Mouse (Mus musculus) lung, adult 10 weeks (tissue): ENCODE results near the gene E030030I06Rik. TPM values are rescaled to one million over a fixed set of nuclear protein-coding genes. Genes with fewer than 3 reads are reported as not detected.

Experiments
- polyA plus RNA-seq: library from polyadenylated mRNA; stranded (reverse); fragments of 350-450 nt; fragmentation: Illumina TruSeq; extraction: RNeasy Lipid Tissue Mini Kit (QIAGEN cat#74804); gene quantifications from one replicate; pipeline ENCODE4 v1.2.3, GENCODE M21; 2014; ENCODE audit warnings: low read depth, low replicate concordance; ENCODE audit not compliant: insufficient read depth

E030030I06Rik gene
- 5.0 TPM for polyA plus RNA-seq

GRCm38 (mm10) chr10:22149073-22149690, at the start of gene E030030I06Rik:
TSS of gene E030030I06Rik (minus strand) at chr10:22149270.

GRCm38 (mm10) chr10:22158310-22158999, 9.4 kb upstream of the E030030I06Rik start, which contains the start of the genes Raet1e and H60b:
TSS of gene Raet1e (plus strand) at chr10:22158569.
TSS of gene H60b (plus strand) at chr10:22158586.

GRCm38 (mm10) chr10:22067979-22068378, 81.1 kb downstream of the E030030I06Rik start, which contains the start of gene 4930444G20Rik:
TSS of gene 4930444G20Rik (minus strand) at chr10:22068079.

Other genes starting within 250 kb of the E030030I06Rik start
- not detected for gene 4930444G20Rik, start 81.2 kb downstream of the E030030I06Rik start, polyA plus RNA-seq
- gene Raet1e, start 9.3 kb upstream of the E030030I06Rik start, polyA plus RNA-seq, result 1.4 TPM
- gene H60b, start 9.3 kb upstream of the E030030I06Rik start, polyA plus RNA-seq, result not detected
- not detected for gene Raet1d, start 211.3 kb upstream of the E030030I06Rik start, polyA plus RNA-seq